Mouse (Mus musculus): ENCODE data around the gene Adamts13. TPM values are rescaled to one million over a fixed set of nuclear protein-coding genes. Genes with fewer than 3 reads are reported as not detected.

The Adamts13 gene
- polyA plus RNA-seq, 1 experiment from 2014 or later = not detected

DNA sequence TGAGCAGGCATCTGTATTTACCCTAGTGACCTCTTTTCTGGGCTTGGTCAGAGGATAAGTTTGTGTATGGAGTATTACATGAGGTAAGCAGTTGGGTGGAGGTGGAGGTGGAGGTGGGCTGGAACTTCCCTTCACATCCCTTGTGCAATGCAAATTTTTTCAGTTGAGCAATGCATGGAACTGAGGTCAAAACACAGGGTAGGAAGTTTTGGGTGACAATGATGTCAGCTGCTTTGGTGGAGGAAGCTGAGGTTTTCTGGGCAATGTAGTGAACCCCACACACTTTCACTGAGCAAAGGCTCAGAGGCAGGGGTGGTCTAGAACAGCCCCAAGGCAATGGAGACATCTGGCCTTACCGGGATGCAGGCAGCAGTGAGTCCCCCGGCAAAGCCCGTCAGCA, 52.3 kb downstream of the Adamts13 start:
- Histone ChIP-seq H3K27ac (no peak overlapping the region), H3K4me3 (no peak overlapping the region), H3K27me3 (replicated peaks) (no peaks in the 10 kb centered on the region), H3K36me3 (no peaks in the 10 kb centered on the region), H3K9ac (no peak overlapping the region), H3K4me1 (peaks cover 12% of the 10 kb centered on the region; the same call in 1 of the 2 replicates), H3K4me2 (replicated peaks) (no peak overlapping the region), H3K9me3 (no peaks in the 10 kb centered on the region)
- no peak for ATAC-seq (ENCODE audit: low FRiP score, low read depth)
- WGBS = 83% methylated on average over 3 of the region's 3 CpGs

DNA sequence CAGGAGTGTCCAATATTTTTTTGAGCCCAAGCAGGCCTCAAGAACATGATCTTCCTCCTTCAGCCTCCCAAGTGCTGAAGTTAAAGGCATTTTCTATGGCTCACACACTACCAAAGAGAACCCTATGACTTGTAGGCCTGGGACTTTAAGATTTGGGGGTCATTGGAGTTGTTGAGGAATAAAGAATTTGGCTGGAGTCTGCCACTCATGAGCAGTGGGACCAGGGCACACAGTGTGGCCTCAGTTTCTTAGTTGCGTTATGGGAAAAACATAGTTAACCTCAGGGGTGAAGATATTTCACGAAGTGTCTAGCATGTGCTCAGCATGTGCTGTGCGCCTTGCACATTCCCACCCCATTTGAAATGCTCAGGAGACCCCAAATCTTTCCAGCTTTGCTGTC, 53.1 kb downstream of the Adamts13 start:
- H3K9ac ChIP-seq = no peak overlapping the region
- H3K9me3 ChIP-seq = no peaks in the 10 kb centered on the region
- 94% methylated on average over 3 of the region's 3 CpGs for WGBS
- no peaks in the 10 kb centered on the region for H3K36me3 ChIP-seq
- H3K4me1 ChIP-seq = peaks cover 12% of the 10 kb centered on the region; the same call in 1 of the 2 replicates
- no peak overlapping the region for H3K4me3 ChIP-seq
- no peak for ATAC-seq (ENCODE audit: low FRiP score, low read depth)
- no peaks in the 10 kb centered on the region for H3K27me3 ChIP-seq (replicated peaks)
- H3K4me2 ChIP-seq (replicated peaks) = no peak overlapping the region
- H3K27ac ChIP-seq = no peak overlapping the region

DNA sequence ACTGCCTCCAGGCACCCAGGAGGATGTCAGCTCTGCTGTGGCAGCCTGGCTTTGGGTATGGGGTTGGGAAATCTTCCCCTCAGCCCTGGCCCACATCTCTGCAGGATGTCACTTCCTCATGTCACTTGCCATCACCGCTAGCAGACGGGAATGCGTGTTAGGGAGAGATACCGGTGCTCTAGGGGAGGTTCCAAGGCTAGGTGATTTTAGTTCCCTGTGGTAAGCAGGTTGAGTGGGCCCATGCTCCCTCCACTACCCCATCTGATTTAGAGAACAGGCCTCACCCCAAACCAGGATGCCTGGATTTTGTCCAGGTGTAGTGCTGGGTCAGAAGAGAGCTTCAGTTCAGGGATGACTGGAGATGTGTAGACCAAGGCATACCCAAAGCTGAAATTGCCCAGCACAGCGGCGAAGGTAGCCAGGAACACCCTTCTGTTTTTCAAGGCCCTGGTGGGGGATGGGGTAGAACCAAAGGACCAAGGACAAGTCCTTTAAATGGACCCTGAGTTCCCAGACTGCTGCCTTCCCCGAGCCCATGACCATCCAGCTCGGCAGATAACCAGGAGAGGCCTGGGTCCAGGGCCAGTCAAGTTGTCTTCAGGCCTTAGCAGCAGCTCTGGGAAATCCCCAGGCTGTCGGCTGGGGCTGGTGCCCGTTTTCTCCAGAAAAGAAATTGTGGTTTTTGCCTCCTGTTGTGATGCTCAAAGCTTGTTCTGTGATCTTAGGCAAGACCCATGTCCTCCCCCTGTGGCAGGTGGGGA, 53.8 kb downstream of the Adamts13 start:
- H3K9me3 ChIP-seq = no peaks in the 10 kb centered on the region
- H3K9ac ChIP-seq = no peak overlapping the region; the same call in 1 of the 2 replicates
- WGBS = 75% methylated on average over 10 of the region's 10 CpGs
- no peaks in the 10 kb centered on the region for H3K36me3 ChIP-seq
- H3K27me3 ChIP-seq (replicated peaks) = no peaks in the 10 kb centered on the region
- H3K4me1 ChIP-seq = peaks cover 12% of the 10 kb centered on the region; the same call in 1 of the 2 replicates
- H3K27ac ChIP-seq = no peak overlapping the region
- no peak for ATAC-seq (ENCODE audit: low FRiP score, low read depth)
- H3K4me2 ChIP-seq (replicated peaks) = peak overlapping the region; percentile 57
- H3K4me3 ChIP-seq = peak overlapping the region; percentile 30

DNA sequence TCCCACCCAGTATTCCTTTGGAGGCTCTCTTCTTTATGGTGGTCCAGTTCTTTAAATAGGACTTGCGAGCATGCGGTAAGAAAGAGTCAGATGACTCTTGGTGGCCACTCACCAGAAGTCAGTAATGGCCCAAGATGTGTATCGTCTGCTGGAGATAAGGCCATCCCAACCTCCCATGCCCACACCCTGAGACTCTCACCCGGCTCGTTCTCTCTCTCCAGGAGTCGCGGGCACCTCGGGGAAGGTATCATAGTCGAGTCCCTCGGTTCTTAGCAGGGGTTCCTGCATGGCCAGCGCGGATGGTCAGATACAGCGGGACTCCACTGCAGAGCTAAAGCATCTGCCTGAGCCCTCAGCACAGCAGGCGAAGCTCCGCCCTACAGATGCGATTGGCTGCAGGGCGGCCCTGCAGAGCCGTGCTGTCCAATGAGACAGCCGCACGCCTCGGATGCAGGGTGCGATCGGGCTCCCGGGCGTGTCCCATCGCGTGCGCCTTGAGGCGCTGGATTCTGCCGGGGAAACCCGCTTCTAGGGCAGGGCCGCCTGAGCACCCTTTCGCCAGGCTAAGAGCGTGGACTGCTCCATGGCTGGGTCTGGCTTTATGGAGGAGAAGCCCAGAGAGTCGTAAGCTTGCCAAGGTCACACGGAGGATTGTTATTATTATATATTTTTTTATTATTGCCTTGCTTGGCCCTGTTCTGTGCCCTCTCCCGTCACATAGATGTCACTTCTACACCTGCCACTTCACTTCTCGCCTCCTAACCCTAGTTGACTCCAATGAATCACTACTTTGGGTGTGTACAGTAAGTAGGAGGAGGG, 54.6 kb downstream of the Adamts13 start, which contains the start of gene Slc2a6:
Slc2a6 (minus strand) TSS at position 381 of the 819 bp plus-strand sequence.
- Histone ChIP-seq H3K9ac (peak within 1 kb of the TSS; percentile 47), H3K36me3 (no peaks in the 10 kb centered on the region), H3K4me3 (peak within 1 kb of the TSS; percentile 30), H3K27ac (no peak within 1 kb of the TSS), H3K27me3 (replicated peaks) (no peaks in the 10 kb centered on the region), H3K9me3 (no peaks in the 10 kb centered on the region), H3K4me1 (peaks cover 12% of the 10 kb centered on the region; the same call in 1 of the 2 replicates), H3K4me2 (replicated peaks) (peak within 1 kb of the TSS; percentile 57)
- ATAC-seq (ENCODE audit: low FRiP score, low read depth) = peak; percentile 98
- WGBS = 2% methylated on average over 38 of the region's 38 CpGs

DNA sequence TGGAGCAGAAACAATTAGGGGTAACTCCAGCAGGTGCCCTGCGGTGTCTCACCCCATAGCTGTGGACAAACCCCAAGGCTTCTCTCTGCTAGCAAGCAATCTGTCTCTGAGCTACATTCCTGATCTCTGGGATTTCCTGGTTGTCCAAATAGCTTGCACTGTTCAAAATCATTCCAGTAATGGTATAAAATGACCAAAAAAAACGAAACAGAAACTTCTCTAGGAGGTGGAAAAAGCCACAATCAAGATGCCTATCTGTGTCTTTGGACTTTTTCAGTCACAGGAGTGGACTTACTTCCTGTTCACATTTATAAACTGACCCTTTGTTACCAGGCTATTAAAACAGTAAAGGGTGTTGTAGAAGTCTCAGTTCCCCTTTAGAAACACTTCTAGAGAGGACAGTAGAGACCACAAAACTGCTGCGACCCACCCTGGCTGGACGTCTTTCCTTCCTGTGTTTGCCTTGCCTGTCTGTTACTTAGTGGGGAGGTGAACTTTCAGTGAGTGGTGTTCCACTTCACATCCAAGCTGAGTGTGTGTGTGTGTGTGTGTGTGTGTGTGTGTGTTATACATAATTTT, 55.3 kb downstream of the Adamts13 start:
- H3K4me3 ChIP-seq = no peak overlapping the region
- H3K4me1 ChIP-seq = peaks cover 12% of the 10 kb centered on the region; the same call in 1 of the 2 replicates
- H3K9me3 ChIP-seq = no peaks in the 10 kb centered on the region
- H3K4me2 ChIP-seq (replicated peaks) = peak overlapping the region; percentile 57
- no peaks in the 10 kb centered on the region for H3K27me3 ChIP-seq (replicated peaks)
- H3K9ac ChIP-seq = no peak overlapping the region
- no peak for ATAC-seq (ENCODE audit: low FRiP score, low read depth)
- WGBS = 70% methylated on average over 4 of the region's 4 CpGs
- no peaks in the 10 kb centered on the region for H3K36me3 ChIP-seq
- H3K27ac ChIP-seq = no peak overlapping the region

DNA sequence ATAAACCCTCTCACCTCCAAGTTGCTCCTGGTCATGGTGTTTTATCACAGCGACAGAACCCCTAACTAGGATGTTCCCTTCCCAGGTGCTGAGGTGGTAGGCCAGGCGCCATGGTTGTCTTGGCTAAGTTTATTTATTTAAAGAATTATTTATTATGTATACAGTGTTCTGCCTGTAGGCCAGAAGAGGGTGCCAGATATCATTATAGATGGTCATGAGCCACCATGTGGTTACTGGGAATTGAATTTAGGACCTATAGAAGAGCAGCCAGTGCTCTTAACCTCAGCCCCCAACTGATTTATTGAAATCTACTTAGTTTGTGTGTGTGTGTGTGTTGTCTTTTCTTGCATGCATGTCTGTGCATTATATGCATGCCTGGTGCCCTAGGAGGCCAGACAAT, 59.1 kb downstream of the Adamts13 start:
- no peak for ATAC-seq (ENCODE audit: low FRiP score, low read depth)
- Histone ChIP-seq H3K4me2 (replicated peaks) (no peak overlapping the region), H3K9ac (no peak overlapping the region), H3K9me3 (no peaks in the 10 kb centered on the region), H3K4me3 (no peak overlapping the region), H3K27me3 (replicated peaks) (no peaks in the 10 kb centered on the region), H3K36me3 (no peaks in the 10 kb centered on the region), H3K27ac (no peak overlapping the region), H3K4me1 (peaks cover 9% of the 10 kb centered on the region; the same call in 1 of the 2 replicates)
- 83% methylated on average over 2 of the region's 2 CpGs for WGBS

DNA sequence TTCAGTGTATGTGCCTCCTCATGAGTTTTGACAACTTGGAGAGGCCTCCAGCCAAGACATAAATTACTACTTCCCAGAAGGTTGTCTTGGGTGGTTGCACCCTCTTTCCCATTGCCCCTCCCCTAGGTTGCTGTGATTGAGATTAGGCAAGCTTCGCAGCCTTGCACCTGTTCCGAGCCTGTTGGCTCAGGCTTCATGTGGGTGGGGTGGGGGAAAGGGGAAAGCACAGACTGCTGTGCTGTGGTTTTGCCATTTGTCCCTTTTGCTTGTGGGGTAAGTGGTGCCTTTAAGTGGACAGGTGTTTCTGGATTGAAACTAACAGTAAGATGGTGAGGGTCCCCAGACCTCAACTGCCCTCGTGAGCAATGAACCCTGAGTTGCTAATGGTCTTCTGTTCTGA, 62.8 kb downstream of the Adamts13 start:
- Histone ChIP-seq H3K27me3 (replicated peaks) (no peaks in the 10 kb centered on the region), H3K9me3 (no peaks in the 10 kb centered on the region), H3K4me1 (no peaks in the 10 kb centered on the region), H3K4me3 (no peak overlapping the region), H3K36me3 (no peaks in the 10 kb centered on the region), H3K9ac (no peak overlapping the region), H3K27ac (no peak overlapping the region), H3K4me2 (replicated peaks) (no peak overlapping the region)
- 78% methylated on average over 3 of the region's 3 CpGs for WGBS
- ATAC-seq (ENCODE audit: low FRiP score, low read depth) = no peak

DNA sequence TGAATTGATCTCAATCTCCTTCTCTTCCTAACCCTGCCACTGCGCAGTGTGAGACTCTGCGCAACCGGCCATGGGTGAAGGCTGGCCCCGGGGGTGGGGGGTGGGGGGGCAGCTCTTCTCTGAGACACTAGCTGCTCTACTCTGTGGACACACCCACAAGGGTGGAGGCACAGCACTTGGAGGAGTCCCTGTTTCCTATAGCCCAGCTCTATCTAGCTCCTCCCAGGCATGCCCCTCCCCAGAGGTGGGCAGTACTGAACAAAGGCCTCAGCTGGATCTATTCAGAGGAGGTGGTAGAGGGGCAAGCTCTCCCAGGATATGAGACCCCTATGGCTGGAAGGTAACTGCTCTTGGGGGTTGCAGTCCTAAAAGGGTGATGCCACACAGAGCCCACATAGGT, 63.8 kb downstream of the Adamts13 start:
- no peak overlapping the region for H3K4me3 ChIP-seq
- no peaks in the 10 kb centered on the region for H3K27me3 ChIP-seq (replicated peaks)
- H3K4me1 ChIP-seq = no peaks in the 10 kb centered on the region
- H3K36me3 ChIP-seq = no peaks in the 10 kb centered on the region
- no peak for ATAC-seq (ENCODE audit: low FRiP score, low read depth)
- no peak overlapping the region for H3K4me2 ChIP-seq (replicated peaks)
- no peak overlapping the region for H3K9ac ChIP-seq
- H3K27ac ChIP-seq = no peak overlapping the region
- 69% methylated on average over 4 of the region's 4 CpGs for WGBS
- H3K9me3 ChIP-seq = no peaks in the 10 kb centered on the region

DNA sequence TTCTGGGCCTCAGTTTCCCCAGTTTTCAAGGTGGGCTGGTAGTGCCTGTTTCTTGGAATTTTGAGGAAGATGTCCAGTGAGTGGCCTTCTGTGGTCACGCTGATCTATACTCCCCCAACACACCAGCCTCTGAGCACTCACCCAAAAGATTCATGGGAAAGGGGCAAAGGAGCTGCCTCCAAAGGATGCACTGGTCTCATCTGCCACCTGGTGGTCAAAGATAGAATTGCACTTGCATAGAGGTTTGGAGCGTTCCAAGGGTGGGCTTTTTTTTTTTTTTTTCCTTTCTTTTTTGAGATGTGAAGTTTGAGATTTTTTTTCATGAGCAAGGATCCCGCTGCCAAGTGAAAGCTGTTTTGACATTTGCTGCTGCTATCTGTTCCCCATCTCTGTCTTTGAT, 65.4 kb downstream of the Adamts13 start:
- Histone ChIP-seq H3K27me3 (replicated peaks) (no peaks in the 10 kb centered on the region), H3K9ac (no peak overlapping the region), H3K4me1 (no peaks in the 10 kb centered on the region), H3K27ac (no peak overlapping the region), H3K4me2 (replicated peaks) (no peak overlapping the region), H3K4me3 (no peak overlapping the region), H3K9me3 (no peaks in the 10 kb centered on the region), H3K36me3 (no peaks in the 10 kb centered on the region)
- 3% methylated on average over 3 of the region's 3 CpGs for WGBS
- ATAC-seq (ENCODE audit: low FRiP score, low read depth) = 0 out of 2 replicates have a peak, but pooled peaks have one; percentile 21

DNA sequence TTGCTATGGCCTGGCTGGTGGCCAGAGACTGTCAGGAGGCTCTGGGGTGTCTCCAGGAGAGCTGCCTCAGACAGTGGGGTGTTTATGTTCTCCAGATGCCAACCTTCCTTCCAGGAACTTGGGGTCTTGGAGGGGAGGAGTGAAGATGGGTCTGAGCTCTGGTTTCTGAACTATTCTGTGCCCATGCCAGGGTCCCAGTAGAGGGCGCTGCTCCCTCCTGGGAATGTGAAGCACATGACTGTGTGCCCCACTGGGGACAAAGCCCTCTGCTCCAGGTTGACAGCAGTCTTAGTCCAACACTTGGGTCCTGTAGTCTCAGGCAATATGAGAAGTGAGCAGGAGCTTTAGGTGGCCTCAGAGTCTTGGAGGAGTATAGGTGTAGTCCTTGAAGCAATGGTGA, 66.1 kb downstream of the Adamts13 start:
- WGBS = 13% methylated on average over 1 of the region's 1 CpGs
- H3K4me1 ChIP-seq = no peaks in the 10 kb centered on the region
- H3K4me2 ChIP-seq (replicated peaks) = no peak overlapping the region
- H3K27me3 ChIP-seq (replicated peaks) = no peaks in the 10 kb centered on the region; the same call in 1 of the 2 replicates
- H3K4me3 ChIP-seq = no peak overlapping the region
- no peaks in the 10 kb centered on the region for H3K36me3 ChIP-seq
- H3K27ac ChIP-seq = no peak overlapping the region
- H3K9ac ChIP-seq = no peak overlapping the region
- H3K9me3 ChIP-seq = no peaks in the 10 kb centered on the region
- ATAC-seq (ENCODE audit: low FRiP score, low read depth) = no peak

DNA sequence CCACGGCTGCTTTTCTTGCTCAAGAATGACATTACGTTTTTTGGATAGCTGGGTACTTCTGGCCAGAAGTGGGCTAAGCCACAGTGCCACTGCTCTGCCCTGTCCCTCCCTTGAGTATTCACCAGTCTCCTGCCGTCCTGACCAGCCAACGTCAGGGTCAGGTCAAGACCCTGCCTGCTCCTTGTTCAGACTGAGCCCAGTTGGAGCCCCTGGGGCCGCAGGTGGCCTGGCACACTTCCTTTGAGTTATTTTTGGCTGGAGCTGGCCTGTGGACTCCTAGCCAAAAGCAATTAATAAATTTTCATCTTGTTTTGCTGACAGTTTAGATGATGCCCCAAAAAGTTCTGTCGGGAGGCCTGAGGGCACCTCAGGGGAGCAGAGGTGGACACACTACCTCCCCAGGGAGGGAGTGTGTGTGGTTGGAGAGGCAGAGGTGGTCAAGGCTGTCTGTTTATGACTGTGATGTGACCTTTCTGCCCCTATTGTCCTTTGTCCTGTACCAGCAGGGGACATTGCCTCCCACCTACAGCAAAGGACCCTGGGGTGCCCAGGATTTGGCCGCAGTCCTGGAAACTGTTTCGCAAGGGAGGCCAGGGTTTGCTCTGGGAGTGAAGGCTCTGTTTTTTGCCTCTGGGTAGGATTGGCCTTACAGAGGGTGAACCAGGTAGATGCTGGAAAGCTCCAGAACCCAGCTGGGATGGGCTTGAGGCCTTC, 69.1 kb downstream of the Adamts13 start:
- no peak overlapping the region for H3K4me2 ChIP-seq (replicated peaks)
- no peaks in the 10 kb centered on the region for H3K36me3 ChIP-seq
- no peak for ATAC-seq (ENCODE audit: low FRiP score, low read depth)
- H3K4me3 ChIP-seq = no peak overlapping the region
- H3K9me3 ChIP-seq = no peaks in the 10 kb centered on the region
- H3K4me1 ChIP-seq = no peaks in the 10 kb centered on the region
- H3K9ac ChIP-seq = no peak overlapping the region
- H3K27me3 ChIP-seq (replicated peaks) = peaks cover 4% of the 10 kb centered on the region; the same call in 1 of the 2 replicates
- H3K27ac ChIP-seq = no peak overlapping the region
- 74% methylated on average over 8 of the region's 8 CpGs for WGBS
